Comparison of ENCODE assay signal across 7 mouse cellular contexts in genomic region chr2:158625697-158626096, GRCm38 (mm10). TPM values are rescaled to one million over a fixed set of nuclear protein-coding genes. Genes with fewer than 3 reads are reported as not detected.
DNase-seq lines count a peak whose midpoint lies in the region; ATAC-seq and TF ChIP-seq lines count a peak whose summit lies in the region.

No protein-coding gene starts in this region.

- no peak overlapping the region for H3K27ac ChIP-seq in lung, embryonic 15.5 days
- H3K27ac ChIP-seq in forebrain, embryonic 10.5 days: peak overlapping the region; percentile 95; the same call in 1 of the 2 replicates
- H3K27ac ChIP-seq in limb, embryonic 12.5 days: no peak overlapping the region
- H3K27ac ChIP-seq in small intestine, adult 2 months (ENCODE audit: insufficient read depth, low read depth, low read length): no peak overlapping the region

- no peaks in the 10 kb centered on the region for H3K9me3 ChIP-seq in lung, embryonic 15.5 days
- no peaks in the 10 kb centered on the region for H3K9me3 ChIP-seq in forebrain, embryonic 10.5 days
- no peaks in the 10 kb centered on the region for H3K9me3 ChIP-seq in limb, embryonic 12.5 days

- 23% methylated on average over 8 of the region's 8 CpGs for WGBS in lung, embryonic 15.5 days
- 46% methylated on average over 8 of the region's 8 CpGs for WGBS in forebrain, embryonic 10.5 days
- 43% methylated on average over 8 of the region's 8 CpGs for WGBS in limb, embryonic 12.5 days
- WGBS in small intestine, adult 2 months: 14% methylated on average over 8 of the region's 8 CpGs

- peaks cover 14% of the 10 kb centered on the region for H3K27me3 ChIP-seq in lung, embryonic 15.5 days
- peaks cover 21% of the 10 kb centered on the region for H3K27me3 ChIP-seq in forebrain, embryonic 10.5 days (ENCODE audit: poor library complexity, severe bottlenecking)
- peaks cover 19% of the 10 kb centered on the region for H3K27me3 ChIP-seq in limb, embryonic 12.5 days
- peaks cover 2% of the 10 kb centered on the region; the same call in 1 of the 2 replicates for H3K27me3 ChIP-seq in small intestine, adult 2 months (ENCODE audit: control insufficient read depth, insufficient read depth, low read length)

- H3K9ac ChIP-seq in lung, embryonic 15.5 days: peak overlapping the region; percentile 66
- peak overlapping the region; percentile 86 for H3K9ac ChIP-seq in limb, embryonic 12.5 days (replicated peaks)

- DNase-seq in lung, postnatal 10 days: no peak
- DNase-seq in forebrain, embryonic 10.5 days (ENCODE audit: extremely low spot score, low spot score): no peak
- DNase-seq in urinary bladder, adult 2 months (ENCODE audit: low spot score): no peak
- no peak for DNase-seq in thymus, postnatal 10 days (ENCODE audit: low spot score in 2 of 2)

- TF ChIP-seq CTCF in small intestine, adult 2 months (IDR thresholded peaks at IDR 0.05; ENCODE audit: extremely low read depth, insufficient read length, insufficient replicate concordance, low read depth, low read length): no peak

- H3K36me3 ChIP-seq in lung, embryonic 15.5 days: peaks cover 35% of the 10 kb centered on the region
- H3K36me3 ChIP-seq in forebrain, embryonic 10.5 days (replicated peaks): peaks cover 43% of the 10 kb centered on the region
- peaks cover 36% of the 10 kb centered on the region for H3K36me3 ChIP-seq in limb, embryonic 12.5 days
- H3K36me3 ChIP-seq in small intestine, adult 2 months (ENCODE audit: control insufficient read depth, insufficient read depth, low read length): peaks cover 25% of the 10 kb centered on the region

- TF ChIP-seq POLR2A in small intestine, adult 2 months (IDR thresholded peaks at IDR 0.05; ENCODE audit: low read depth, low read length): no peak

- peaks cover 15% of the 10 kb centered on the region for H3K4me1 ChIP-seq in lung, embryonic 15.5 days
- H3K4me1 ChIP-seq in forebrain, embryonic 10.5 days: peaks cover 19% of the 10 kb centered on the region
- H3K4me1 ChIP-seq in limb, embryonic 12.5 days (replicated peaks): peaks cover 13% of the 10 kb centered on the region
- H3K4me1 ChIP-seq in small intestine, adult 2 months (ENCODE audit: control insufficient read depth, insufficient read depth, insufficient read length, low read length): no peaks in the 10 kb centered on the region; the same call in 1 of the 2 replicates

- ATAC-seq in lung, embryonic 15.5 days (ENCODE audit: borderline replicate concordance, extremely low read depth, low FRiP score, low TSS enrichment): no peak
- ATAC-seq in limb, embryonic 12.5 days (ENCODE audit: insufficient number of reproducible peaks, insufficient read depth, low FRiP score, low TSS enrichment, low read depth): no peak

- peak overlapping the region; percentile 73 for H3K4me2 ChIP-seq in lung, embryonic 15.5 days
- H3K4me2 ChIP-seq in limb, embryonic 12.5 days: peak overlapping the region; percentile 61

- peak overlapping the region; percentile 80 for H3K4me3 ChIP-seq in lung, embryonic 15.5 days
- peak overlapping the region; percentile 90 for H3K4me3 ChIP-seq in forebrain, embryonic 10.5 days
- H3K4me3 ChIP-seq in limb, embryonic 12.5 days (replicated peaks): peak overlapping the region; percentile 89
- peak overlapping the region; percentile 84 for H3K4me3 ChIP-seq in small intestine, adult 2 months (ENCODE audit: low read depth, low read length)

RNA-seq across cellular contexts. Expression of gene Actr5, which starts 1.0 kb away (rescaled TPM):
- 10.1 and 11.1 TPM in 2 replicates for polyA plus RNA-seq in lung, embryonic 15.5 days (2015; fragmentation: Nextera tagmentation; extraction: Ambion mirVana)
- polyA plus RNA-seq in forebrain, embryonic 10.5 days (2016; fragmentation: Nextera tagmentation; extraction: Ambion mirVana): 14.1 and 17.0 TPM in 2 replicates
- polyA plus RNA-seq in limb, embryonic 12.5 days (2016; fragmentation: Nextera tagmentation; extraction: Ambion mirVana): 20.8 and 22.1 TPM in 2 replicates
- 5.5 and 7.7 TPM in 2 replicates for polyA plus RNA-seq in small intestine, adult 2 months (2012; rRNA removed)
- 6.6 and 7.4 TPM in 2 replicates for polyA plus RNA-seq in urinary bladder, adult 2 months (2012; rRNA removed)

RNA-seq across cellular contexts. Expression of gene Slc32a1, which starts 15.1 kb away (rescaled TPM):
- polyA plus RNA-seq in lung, embryonic 15.5 days (2015; fragmentation: Nextera tagmentation; extraction: Ambion mirVana): not detected in 2 replicates
- 0.14 and 0.47 TPM in 2 replicates for polyA plus RNA-seq in forebrain, embryonic 10.5 days (2016; fragmentation: Nextera tagmentation; extraction: Ambion mirVana)
- not detected in 2 replicates for polyA plus RNA-seq in limb, embryonic 12.5 days (2016; fragmentation: Nextera tagmentation; extraction: Ambion mirVana)
- not detected in 2 replicates for polyA plus RNA-seq in small intestine, adult 2 months (2012; rRNA removed)
- polyA plus RNA-seq in urinary bladder, adult 2 months (2012; rRNA removed): not detected in 2 replicates

RNA-seq across cellular contexts. Expression of gene Ppp1r16b, which starts 39.5 kb away (rescaled TPM):
- polyA plus RNA-seq in lung, embryonic 15.5 days (2015; fragmentation: Nextera tagmentation; extraction: Ambion mirVana): 16.7 and 20.2 TPM in 2 replicates
- 2.2 and 2.3 TPM in 2 replicates for polyA plus RNA-seq in forebrain, embryonic 10.5 days (2016; fragmentation: Nextera tagmentation; extraction: Ambion mirVana)
- polyA plus RNA-seq in limb, embryonic 12.5 days (2016; fragmentation: Nextera tagmentation; extraction: Ambion mirVana): 3.3 TPM in 2 replicates
- 3.6 and 3.9 TPM in 2 replicates for polyA plus RNA-seq in small intestine, adult 2 months (2012; rRNA removed)
- polyA plus RNA-seq in urinary bladder, adult 2 months (2012; rRNA removed): 0.95 and 2.0 TPM in 2 replicates
